Comparison of ENCODE assay signal across 9 mouse cellular contexts in genomic region chr2:155515941-155516340, GRCm38 (mm10). TPM values are rescaled to one million over a fixed set of nuclear protein-coding genes. Genes with fewer than 3 reads are reported as not detected.
A peak's percentile ranks its signal among the peaks of the same experiment; 100 is the strongest.
DNase-seq lines count a peak whose midpoint lies in the region; ATAC-seq and TF ChIP-seq lines count a peak whose summit lies in the region.
"Had no signal": no experiment of that assay in that cellular context is flagged by ENCODE, and none has a peak within 500 bp of the region (broad histone marks: within the 10 kb centered on the region; RNA-seq: fewer than 3 reads in every experiment).

No protein-coding gene starts in this region.

- H3K9me3 ChIP-seq in forebrain, embryonic 10.5 days, result no peaks in the 10 kb centered on the region
- H3K9me3 ChIP-seq in forebrain, embryonic 15.5 days, result no peaks in the 10 kb centered on the region
- no peaks in the 10 kb centered on the region for H3K9me3 ChIP-seq in lung, embryonic 14.5 days (ENCODE audit: low read depth, low read length)
- H3K9me3 ChIP-seq: neural tube, embryonic 12.5 days had no signal

- H3K36me3 ChIP-seq in forebrain, embryonic 10.5 days (replicated peaks), result no peaks in the 10 kb centered on the region
- no peaks in the 10 kb centered on the region for H3K36me3 ChIP-seq in forebrain, embryonic 15.5 days
- no peaks in the 10 kb centered on the region for H3K36me3 ChIP-seq in lung, embryonic 14.5 days (ENCODE audit: insufficient read depth)
- H3K36me3 ChIP-seq: neural tube, embryonic 12.5 days had no signal

- TF ChIP-seq CTCF in embryonic fibroblast, embryonic 13.5 days (IDR thresholded peaks at IDR 0.05; ENCODE audit: borderline replicate concordance, insufficient read depth, low read length), result peak; percentile 41; the same call in 1 of the 2 replicates
- TF ChIP-seq CTCF in lung, embryonic 14.5 days (IDR thresholded peaks at IDR 0.05; ENCODE audit: low read depth), result peak; percentile 99

- no peak for ATAC-seq in forebrain, embryonic 15.5 days (replicated peaks)
- ATAC-seq in lung, embryonic 14.5 days (ENCODE audit: insufficient read depth), result no peak

- WGBS in forebrain, embryonic 10.5 days, result 6% methylated on average over 1 of the region's 1 CpGs
- WGBS in forebrain, embryonic 15.5 days, result 4% methylated on average over 1 of the region's 1 CpGs
- 0% methylated on average over 1 of the region's 1 CpGs for WGBS in lung, embryonic 14.5 days

- H3K27me3 ChIP-seq in forebrain, embryonic 10.5 days (ENCODE audit: poor library complexity, severe bottlenecking), result peaks cover 29% of the 10 kb centered on the region
- no peaks in the 10 kb centered on the region for H3K27me3 ChIP-seq in forebrain, embryonic 15.5 days
- peaks cover 5% of the 10 kb centered on the region; the same call in 1 of the 2 replicates for H3K27me3 ChIP-seq in lung, embryonic 14.5 days (ENCODE audit: insufficient read depth, low read length)
- H3K27me3 ChIP-seq: neural tube, embryonic 12.5 days had no signal

- no peak overlapping the region for H3K27ac ChIP-seq in forebrain, embryonic 10.5 days
- H3K27ac ChIP-seq in forebrain, embryonic 15.5 days (replicated peaks), result no peak overlapping the region
- H3K27ac ChIP-seq in embryonic fibroblast, embryonic 13.5 days (ENCODE audit: insufficient read depth, low read length), result no peak overlapping the region
- H3K27ac ChIP-seq in lung, embryonic 14.5 days (ENCODE audit: low read depth), result no peak overlapping the region
- H3K27ac ChIP-seq: neural tube, embryonic 12.5 days had no signal

- no peak overlapping the region for H3K4me3 ChIP-seq in forebrain, embryonic 10.5 days
- no peak overlapping the region for H3K4me3 ChIP-seq in forebrain, embryonic 15.5 days
- no peak overlapping the region for H3K4me3 ChIP-seq in embryonic fibroblast, embryonic 13.5 days (ENCODE audit: insufficient read depth, low read length)
- no peak overlapping the region for H3K4me3 ChIP-seq in lung, embryonic 14.5 days (ENCODE audit: low read depth, low read length)
- H3K4me3 ChIP-seq: neural tube, embryonic 12.5 days had no signal

- no peak overlapping the region for H3K9ac ChIP-seq in forebrain, embryonic 15.5 days (replicated peaks)
- H3K9ac ChIP-seq in lung, embryonic 14.5 days, result no peak overlapping the region
- H3K9ac ChIP-seq: neural tube, embryonic 12.5 days had no signal

- DNase-seq in forebrain, embryonic 10.5 days (ENCODE audit: extremely low spot score, low spot score), result peak; percentile 73
- peak; percentile 80 for DNase-seq in 3T3-L1 (ENCODE audit: low read depth, low spot score)
- peak; percentile 75 for DNase-seq in adrenal gland, postnatal 10 days
- peak; percentile 68 to 78 for DNase-seq in kidney, postnatal 25 days
- peak; percentile 84 for DNase-seq in lung, embryonic 14.5 days
- peak; percentile 32 to 40 for DNase-seq in spleen, postnatal 36 days (ENCODE audit: low spot score in 2 of 2)

- H3K4me2 ChIP-seq in forebrain, embryonic 15.5 days (replicated peaks), result no peak overlapping the region
- H3K4me2 ChIP-seq in lung, embryonic 14.5 days, result no peak overlapping the region
- H3K4me2 ChIP-seq: neural tube, embryonic 12.5 days had no signal

- TF ChIP-seq POLR2A in embryonic fibroblast, embryonic 13.5 days (IDR thresholded peaks at IDR 0.05; ENCODE audit: low read depth, low read length), result no peak

- peaks cover 35% of the 10 kb centered on the region for H3K4me1 ChIP-seq in forebrain, embryonic 10.5 days
- H3K4me1 ChIP-seq in forebrain, embryonic 15.5 days, result peaks cover 35% of the 10 kb centered on the region
- no peaks in the 10 kb centered on the region for H3K4me1 ChIP-seq in embryonic fibroblast, embryonic 13.5 days (ENCODE audit: control insufficient read depth, insufficient read depth, low read length)
- H3K4me1 ChIP-seq in lung, embryonic 14.5 days (ENCODE audit: insufficient read depth), result 0 out of 2 replicates have a peak, but pooled peaks cover 5% of the 10 kb centered on the region

RNA-seq across cellular contexts. Expression of gene Acss2, which starts 1.8 kb away (rescaled TPM):
- 13.1 and 14.3 TPM in 2 replicates for polyA plus RNA-seq in forebrain, embryonic 10.5 days (2016; fragmentation: Nextera tagmentation; extraction: Ambion mirVana)
- 21.6 and 22.5 TPM in 2 replicates for polyA plus RNA-seq in forebrain, embryonic 15.5 days (2015; fragmentation: Nextera tagmentation; extraction: Ambion mirVana)
- total RNA-seq in adrenal gland, postnatal 10 days (2021), result 10 to 100 TPM; 26.5 to 40.9 TPM
- polyA plus RNA-seq in embryonic fibroblast, embryonic 13.5 days (2011; ENCODE audit: insufficient read length, low read depth, missing spikeins), result 7.1 and 10.1 TPM in 2 replicates
- 7.5 and 7.9 TPM in 2 replicates for polyA plus RNA-seq in lung, embryonic 14.5 days (2014; fragmentation: Nextera tagmentation; extraction: Ambion mirVana)

RNA-seq across cellular contexts. Expression of gene Ggt7, which starts 2.1 kb away (rescaled TPM):
- 9.8 and 10.9 TPM in 2 replicates for polyA plus RNA-seq in forebrain, embryonic 10.5 days (2016; fragmentation: Nextera tagmentation; extraction: Ambion mirVana)
- 51.6 and 53.7 TPM in 2 replicates for polyA plus RNA-seq in forebrain, embryonic 15.5 days (2015; fragmentation: Nextera tagmentation; extraction: Ambion mirVana)
- total RNA-seq in adrenal gland, postnatal 10 days (2021), result 1 to 10 TPM; 4.4 to 6.9 TPM
- polyA plus RNA-seq in embryonic fibroblast, embryonic 13.5 days (2011; ENCODE audit: insufficient read length, low read depth, missing spikeins), result 10.8 and 11.0 TPM in 2 replicates
- polyA plus RNA-seq in lung, embryonic 14.5 days (2014; fragmentation: Nextera tagmentation; extraction: Ambion mirVana), result 2.1 and 2.6 TPM in 2 replicates

RNA-seq across cellular contexts. Expression of gene Ncoa6, which starts 42.2 kb away (rescaled TPM):
- 22.9 and 23.7 TPM in 2 replicates for polyA plus RNA-seq in forebrain, embryonic 10.5 days (2016; fragmentation: Nextera tagmentation; extraction: Ambion mirVana)
- 28.1 and 28.8 TPM in 2 replicates for polyA plus RNA-seq in forebrain, embryonic 15.5 days (2015; fragmentation: Nextera tagmentation; extraction: Ambion mirVana)
- 10 to 100 TPM; 33.1 to 44.6 TPM for total RNA-seq in adrenal gland, postnatal 10 days (2021)
- 44.7 and 44.8 TPM in 2 replicates for polyA plus RNA-seq in embryonic fibroblast, embryonic 13.5 days (2011; ENCODE audit: insufficient read length, low read depth, missing spikeins)
- 27.1 and 28.4 TPM in 2 replicates for polyA plus RNA-seq in lung, embryonic 14.5 days (2014; fragmentation: Nextera tagmentation; extraction: Ambion mirVana)
